Mouse (Mus musculus) embryonic facial prominence, embryonic 11.5 days (tissue): Measurements from ENCODE around the gene Rbl1. TPM values are rescaled to one million over a fixed set of nuclear protein-coding genes. Genes with fewer than 3 reads are reported as not detected.
A peak's percentile ranks its signal among the peaks of the same experiment; 100 is the strongest.

Experiments used
- ATAC-seq: fragments of 200-750 bp; cut with Nextera tagmentation; replicated peaks from 2 replicates; pipeline ENCODE4 v1.8.0; 2017; ENCODE audit warnings: low read depth; ENCODE audit not compliant: insufficient number of reproducible peaks, low FRiP score, low TSS enrichment
- DNase-seq: peaks from one replicate; pipeline ENCODE4 v3.0.0-alpha.2; 2015; ENCODE audit warnings: low spot score
- H3K27ac ChIP-seq: fragments of 300-500 bp; sonication (generic); replicated peaks from 2 replicates; pipeline ENCODE4 v1.5.1; 2014; ENCODE audit warnings: mild to moderate bottlenecking, low read depth, low read length, control low read depth
- H3K27me3 ChIP-seq: fragments of 300-500 bp; sonication (generic); 2 replicates; pipeline ENCODE4 v1.6.1; 2014; ENCODE audit warnings: mild to moderate bottlenecking, low read length, moderate library complexity, mixed read lengths; ENCODE audit not compliant: control insufficient read depth, insufficient read depth
- H3K36me3 ChIP-seq: fragments of 300-500 bp; sonication (generic); replicated peaks from 2 replicates; pipeline ENCODE4 v1.6.1; 2014; ENCODE audit warnings: low read depth, mild to moderate bottlenecking, low read length, moderate library complexity, mixed read lengths; ENCODE audit not compliant: control insufficient read depth, insufficient read depth
- H3K4me1 ChIP-seq: fragments of 300-500 bp; sonication (generic); 2 replicates; pipeline ENCODE4 v1.6.1; 2014; ENCODE audit warnings: low read length, mixed read lengths; ENCODE audit not compliant: control insufficient read depth, insufficient read depth
- H3K4me2 ChIP-seq: fragments of 300-500 bp; sonication (generic); 2 replicates; pipeline ENCODE4 v1.6.1; 2014; ENCODE audit warnings: low read depth, mild to moderate bottlenecking, control low read depth, low read length, moderate library complexity
- H3K4me3 ChIP-seq: fragments of 300-500 bp; sonication (generic); 2 replicates; pipeline ENCODE4 v1.5.1; 2014; ENCODE audit warnings: low read depth, low read length, control low read depth
- H3K9ac ChIP-seq: fragments of 300-500 bp; sonication (generic); replicated peaks from 2 replicates; pipeline ENCODE4 v1.6.1; 2014; ENCODE audit warnings: mild to moderate bottlenecking, control low read depth, low read length
- H3K9me3 ChIP-seq: fragments of 300-500 bp; sonication (generic); replicated peaks from 2 replicates; pipeline ENCODE4 v1.6.1; 2016; ENCODE audit warnings: mild to moderate bottlenecking, low read length, inconsistent platforms, mixed read lengths; ENCODE audit not compliant: control insufficient read depth
- WGBS: fragments of 180-500 bp; shearing (Covaris S2); extraction: QIAGEN DNeasy Blood & Tissue Kit; methylation state at CpG from one replicate; pipeline ENCODE4 v1.1.7; 2014; 5-methylcytosine and 5-hydroxymethylcytosine counted together
- polyA plus RNA-seq: library from polyadenylated mRNA; unstranded; fragments of >200 nt; fragmentation: Nextera tagmentation; extraction: Ambion mirVana; gene quantifications from 2 replicates; pipeline ENCODE4 v1.2.1, GENCODE M21; 2014

Gene Rbl1
- polyA plus RNA-seq, 1 experiment from 2014 or later, result 40.4 TPM

DNA sequence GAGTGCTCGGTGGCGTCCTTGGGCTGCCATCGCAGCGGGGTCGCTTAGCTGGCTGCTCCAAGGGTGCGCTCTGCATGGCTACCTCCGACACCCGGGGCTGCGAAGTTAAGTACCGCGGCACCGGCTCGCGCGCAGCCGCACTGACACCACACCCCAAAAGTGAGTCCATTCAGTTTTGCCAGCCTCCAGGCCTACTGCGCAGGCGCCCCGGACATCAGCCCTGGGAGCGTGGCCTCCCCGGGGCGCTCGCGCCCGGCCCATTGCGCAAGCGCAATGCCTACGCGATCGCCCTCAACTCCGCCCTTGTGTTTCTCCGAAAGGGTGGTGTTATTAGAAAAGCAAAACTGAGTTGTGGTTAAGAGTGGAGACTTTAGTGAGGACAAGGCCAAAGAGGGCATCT lies 69.3 kb downstream of the Rbl1 start, which contains the start of gene Samhd1:
TSS of gene Samhd1 (minus strand) at position 252 of the 400 bp plus-strand sequence.
- H3K4me2 ChIP-seq, result peak within 1 kb of the TSS; percentile 82
- no peaks in the 10 kb centered on the region for H3K36me3 ChIP-seq
- H3K27me3 ChIP-seq, result no peaks in the 10 kb centered on the region
- no peaks in the 10 kb centered on the region for H3K4me1 ChIP-seq
- ATAC-seq (peak; percentile 89), DNase-seq (peak; percentile 94)
- H3K4me3 ChIP-seq, result peak within 1 kb of the TSS; percentile 72
- WGBS, result 0% methylated on average over 32 of the region's 32 CpGs
- peak within 1 kb of the TSS; percentile 68 for H3K9ac ChIP-seq
- no peaks in the 10 kb centered on the region for H3K9me3 ChIP-seq
- no peak within 1 kb of the TSS for H3K27ac ChIP-seq

DNA sequence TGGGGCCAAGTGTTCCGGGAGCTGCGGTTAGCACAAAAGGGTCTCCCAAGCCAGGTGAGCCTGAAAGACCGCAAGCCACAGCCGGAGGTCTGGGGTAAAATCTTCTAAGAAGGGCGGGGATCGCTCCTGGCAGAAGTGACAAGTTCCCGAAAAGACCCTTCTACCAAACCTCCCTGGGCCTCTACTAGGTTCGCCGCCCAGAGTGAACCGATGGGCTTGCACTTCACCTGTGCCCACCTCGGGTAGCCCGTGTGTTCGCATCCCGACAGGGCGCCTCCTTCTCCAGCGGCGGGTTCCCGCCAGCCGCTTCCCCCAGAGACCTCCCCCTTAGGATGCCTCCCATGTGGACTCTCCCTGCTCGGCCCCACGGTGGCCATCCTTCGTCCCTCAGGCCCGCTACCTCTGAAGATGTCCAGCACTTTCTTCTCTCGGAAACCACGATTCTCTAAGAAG lies 69.8 kb downstream of the Rbl1 start:
- Histone ChIP-seq H3K36me3 (no peaks in the 10 kb centered on the region), H3K9ac (peak overlapping the region; percentile 68), H3K9me3 (no peaks in the 10 kb centered on the region), H3K27ac (no peak overlapping the region), H3K4me1 (no peaks in the 10 kb centered on the region), H3K27me3 (no peaks in the 10 kb centered on the region), H3K4me3 (peak overlapping the region; percentile 72), H3K4me2 (peak overlapping the region; percentile 82)
- ATAC-seq (peak; percentile 60), DNase-seq (peak; percentile 55)
- whole genome bisulfite sequencing, result under 1% methylated on average over 25 of the region's 25 CpGs

DNA sequence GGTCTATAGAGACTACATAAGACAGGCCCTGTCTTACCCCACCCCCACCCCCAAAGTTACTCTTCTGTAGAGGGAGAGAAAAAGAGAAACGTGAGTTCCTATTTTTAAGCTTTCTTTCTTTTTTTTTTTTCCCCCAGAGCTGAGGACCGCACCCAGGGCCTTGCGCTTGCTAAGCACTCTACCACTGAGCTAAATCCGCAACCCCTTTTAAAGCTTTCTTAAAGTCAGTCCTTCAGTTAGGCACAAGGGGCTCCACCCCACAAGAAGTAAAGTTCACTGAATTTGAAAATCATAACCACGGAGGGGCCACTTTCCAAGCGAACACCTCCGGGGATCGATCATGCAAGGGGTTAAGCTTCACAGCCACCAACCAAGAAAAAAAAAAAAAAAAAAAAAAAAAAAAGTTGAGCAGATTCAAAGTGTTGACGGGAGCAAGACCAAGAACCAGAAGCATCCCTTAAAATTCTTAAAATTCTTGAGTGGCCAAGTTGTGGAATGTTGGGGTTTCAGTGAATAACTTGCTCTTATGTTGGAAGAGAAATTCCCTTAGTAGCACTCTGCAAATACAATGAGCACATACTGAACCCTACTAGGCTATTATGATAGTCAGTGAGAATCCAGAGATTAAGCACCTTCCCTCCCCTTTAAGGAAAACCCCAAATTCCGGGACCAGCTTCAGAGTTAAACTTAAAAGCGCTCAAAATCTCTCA lies 70.4 kb downstream of the Rbl1 start:
- WGBS, result 17% methylated on average over 11 of the region's 11 CpGs
- peak overlapping the region; percentile 72 for H3K4me3 ChIP-seq
- no peaks in the 10 kb centered on the region for H3K36me3 ChIP-seq
- no peaks in the 10 kb centered on the region for H3K9me3 ChIP-seq
- H3K9ac ChIP-seq, result peak overlapping the region; percentile 68
- peak overlapping the region; percentile 82 for H3K4me2 ChIP-seq
- no peaks in the 10 kb centered on the region for H3K27me3 ChIP-seq
- ATAC-seq (no peak), DNase-seq (peak; percentile 12)
- no peaks in the 10 kb centered on the region for H3K4me1 ChIP-seq
- H3K27ac ChIP-seq, result no peak overlapping the region

DNA sequence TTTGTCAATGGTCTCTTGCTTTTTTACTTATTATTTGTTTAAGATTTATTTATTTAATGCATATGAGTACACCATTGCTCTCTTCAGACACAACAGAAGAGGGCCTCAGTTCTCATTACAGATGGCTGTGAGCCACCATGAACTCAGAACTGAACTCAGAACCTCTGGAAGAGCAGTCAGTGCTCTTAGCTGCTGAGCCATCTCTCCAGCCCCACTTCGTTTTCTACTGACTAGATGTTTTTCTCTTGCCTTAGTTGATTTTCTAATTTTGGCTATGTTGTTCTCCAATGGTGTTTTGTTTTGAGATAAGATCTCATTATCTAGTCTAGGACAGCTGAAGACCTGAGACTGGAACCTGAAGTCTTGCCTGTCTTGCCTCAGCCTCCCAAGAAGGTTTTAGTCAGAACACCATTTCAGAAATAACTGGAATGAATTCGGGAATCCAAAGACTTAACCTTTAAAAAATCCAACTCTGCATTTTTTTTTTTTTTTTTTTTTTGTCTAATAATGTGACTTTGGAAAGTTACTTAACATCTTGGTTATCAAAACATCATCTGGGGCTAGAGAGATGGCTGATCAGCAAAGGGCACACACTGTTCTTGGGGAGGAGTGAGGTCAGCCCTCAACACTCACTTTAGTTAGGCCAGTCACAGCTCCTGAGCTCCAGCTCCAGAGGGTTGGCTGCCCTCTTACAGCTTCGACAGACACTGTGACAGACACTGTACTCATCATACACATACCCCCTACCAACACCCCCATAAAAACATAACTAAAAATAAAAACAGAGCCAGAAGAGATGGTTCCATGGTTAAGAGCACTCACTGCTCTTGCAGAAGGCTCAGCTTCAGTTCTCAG lies 71.4 kb downstream of the Rbl1 start:
- no peaks in the 10 kb centered on the region for H3K36me3 ChIP-seq
- H3K27ac ChIP-seq, result no peak overlapping the region
- no peak overlapping the region for H3K4me2 ChIP-seq
- no peak for ATAC-seq
- no peaks in the 10 kb centered on the region for H3K4me1 ChIP-seq
- H3K9me3 ChIP-seq, result no peaks in the 10 kb centered on the region
- H3K4me3 ChIP-seq, result no peak overlapping the region
- DNase-seq, result no peak
- no peaks in the 10 kb centered on the region for H3K27me3 ChIP-seq
- no peak overlapping the region for H3K9ac ChIP-seq
- 83% methylated on average over 3 of the region's 3 CpGs for WGBS

DNA sequence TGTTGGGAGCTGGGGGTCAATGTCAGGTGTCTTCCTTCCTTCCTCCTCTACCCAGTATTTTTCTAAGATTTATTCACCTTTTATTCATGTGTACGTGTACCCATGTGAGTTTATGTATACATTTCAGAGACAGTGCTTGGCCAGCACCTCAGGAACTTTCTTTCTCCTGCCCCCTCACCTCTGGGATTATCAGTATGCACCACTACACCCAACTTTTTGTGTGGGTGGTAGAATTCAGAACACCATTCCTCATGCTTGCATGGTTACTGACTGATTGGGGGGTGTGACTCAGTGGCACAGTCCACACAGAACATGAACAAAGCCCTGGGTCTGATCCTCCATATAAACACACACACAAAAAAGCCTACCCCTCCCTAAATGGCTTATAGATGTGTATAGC lies 72.2 kb downstream of the Rbl1 start:
- WGBS, result 95% methylated on average over 1 of the region's 1 CpGs

DNA sequence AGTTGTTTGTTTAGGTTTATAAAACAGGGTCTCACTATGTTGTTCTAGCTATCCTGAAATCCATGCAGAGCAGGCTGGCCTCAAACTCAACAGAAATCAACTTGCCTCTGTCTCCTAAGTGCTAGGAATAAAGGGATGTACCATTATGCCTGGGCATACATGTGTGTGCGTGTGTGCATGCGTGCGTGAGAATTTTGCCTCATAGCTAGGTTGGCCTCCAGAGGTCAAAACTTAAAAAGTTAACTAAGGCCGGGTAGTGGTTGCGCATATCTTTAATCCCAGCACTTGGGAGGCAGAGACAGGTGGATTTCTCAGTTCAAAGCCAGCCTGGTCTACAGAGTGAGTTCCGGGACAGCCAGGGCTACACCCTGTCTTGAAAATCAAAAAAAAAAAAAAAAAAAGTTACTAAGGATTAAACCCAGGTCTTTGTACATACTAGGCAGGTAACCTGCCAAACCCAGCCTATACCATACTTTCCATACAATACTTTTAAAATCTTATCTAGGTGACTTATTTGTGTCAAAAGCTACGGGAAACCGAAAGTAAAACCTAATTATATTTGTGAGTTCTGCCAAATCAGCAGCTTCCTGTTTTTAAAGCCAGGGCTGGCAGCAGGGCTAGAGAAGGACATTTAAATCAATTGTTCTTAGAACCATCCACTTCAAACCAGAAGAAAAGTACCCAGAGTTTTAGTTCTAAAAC lies 73.4 kb downstream of the Rbl1 start:
- Histone ChIP-seq H3K36me3 (no peaks in the 10 kb centered on the region), H3K27ac (no peak overlapping the region), H3K4me1 (no peaks in the 10 kb centered on the region), H3K9me3 (no peaks in the 10 kb centered on the region), H3K9ac (no peak overlapping the region), H3K27me3 (no peaks in the 10 kb centered on the region), H3K4me2 (no peak overlapping the region), H3K4me3 (no peak overlapping the region)
- no peak for ATAC-seq
- DNase-seq, result no peak
- WGBS, result 86% methylated on average over 8 of the region's 8 CpGs

More for the DNA sequence above, 72.2 kb downstream of the Rbl1 start:
- no peaks in the 10 kb centered on the region for H3K4me1 ChIP-seq
- no peak overlapping the region for H3K27ac ChIP-seq
- H3K4me2 ChIP-seq, result no peak overlapping the region
- H3K36me3 ChIP-seq, result no peaks in the 10 kb centered on the region
- H3K4me3 ChIP-seq, result no peak overlapping the region
- no peak overlapping the region for H3K9ac ChIP-seq
- no peak for DNase-seq
- no peaks in the 10 kb centered on the region for H3K9me3 ChIP-seq
- no peaks in the 10 kb centered on the region for H3K27me3 ChIP-seq
- ATAC-seq, result no peak

DNA sequence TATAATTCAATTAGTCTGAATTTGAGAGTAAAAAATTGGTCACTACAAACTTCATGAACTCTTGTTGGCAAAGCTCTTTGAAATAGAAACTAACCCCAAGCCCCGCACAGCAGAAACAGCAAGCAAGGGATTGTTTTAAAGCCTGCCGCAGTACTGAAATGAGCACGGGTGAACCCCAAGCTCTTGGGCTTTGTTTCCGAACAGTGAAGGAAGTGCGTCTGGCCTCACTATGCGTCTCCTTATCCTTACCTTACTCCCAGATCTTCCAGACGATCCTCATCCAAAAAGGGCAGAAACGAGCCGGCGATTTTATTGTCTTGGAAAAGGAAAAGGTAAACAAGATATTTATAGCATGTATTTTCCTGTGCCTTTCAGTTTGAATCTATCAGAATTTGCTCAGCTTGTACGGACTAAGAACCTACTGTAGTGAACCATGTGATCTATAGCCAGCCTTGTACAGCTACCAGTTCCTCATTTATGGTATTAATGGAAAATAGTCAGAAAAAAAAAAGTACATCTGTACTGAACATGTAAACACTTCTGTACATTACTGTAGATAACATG lies 74.7 kb downstream of the Rbl1 start:
- WGBS, result 82% methylated on average over 11 of the region's 11 CpGs
- ATAC-seq (no peak), DNase-seq (no peak)
- Histone ChIP-seq H3K4me3 (no peak overlapping the region), H3K4me2 (no peak overlapping the region), H3K9ac (no peak overlapping the region), H3K4me1 (no peaks in the 10 kb centered on the region), H3K36me3 (no peaks in the 10 kb centered on the region), H3K27me3 (no peaks in the 10 kb centered on the region), H3K9me3 (no peaks in the 10 kb centered on the region), H3K27ac (no peak overlapping the region)
